Mouse (Mus musculus) erythroid progenitor cell, adult 5-6 weeks (primary cell): ENCODE measurements around the gene Dmac2. TPM values are rescaled to one million over a fixed set of nuclear protein-coding genes. Genes with fewer than 3 reads are reported as not detected.
A peak's percentile ranks its signal among the peaks of the same experiment; 100 is the strongest.
"Not testable (repeated sequence)": the region's sequence is repeated elsewhere in the genome, so short reads cannot be mapped to it uniquely, and the experiment has no call there.

Experiments
- ATAC-seq: replicated peaks from 2 replicates; pipeline ENCODE4 v1.8.0; 2016; ENCODE audit warnings: moderate number of reproducible peaks, mild to moderate bottlenecking, moderate TSS enrichment, inconsistent platforms; ENCODE audit not compliant: poor library complexity, low FRiP score, severe bottlenecking
- total RNA-seq, 2 experiments: library from RNA; stranded (forward) in 1 of 2; stranded (reverse) in 1 of 2; fragments of 150-400 nt in 1 of 2; fragments of 186-747, 209-891 nt in 1 of 2; gene quantifications; 2 replicates each; pipeline versions ENCODE4 v1.2.3 to v1.2.4; 2015 to 2017; ENCODE audit warnings: low replicate concordance in 2 of 2

Gene Dmac2
- total RNA-seq (2015; ENCODE audit: low replicate concordance) (3.4 and 7.9 TPM in 2 replicates), total RNA-seq (2017; ENCODE audit: low replicate concordance) (3.0 and 8.5 TPM in 2 replicates)

DNA sequence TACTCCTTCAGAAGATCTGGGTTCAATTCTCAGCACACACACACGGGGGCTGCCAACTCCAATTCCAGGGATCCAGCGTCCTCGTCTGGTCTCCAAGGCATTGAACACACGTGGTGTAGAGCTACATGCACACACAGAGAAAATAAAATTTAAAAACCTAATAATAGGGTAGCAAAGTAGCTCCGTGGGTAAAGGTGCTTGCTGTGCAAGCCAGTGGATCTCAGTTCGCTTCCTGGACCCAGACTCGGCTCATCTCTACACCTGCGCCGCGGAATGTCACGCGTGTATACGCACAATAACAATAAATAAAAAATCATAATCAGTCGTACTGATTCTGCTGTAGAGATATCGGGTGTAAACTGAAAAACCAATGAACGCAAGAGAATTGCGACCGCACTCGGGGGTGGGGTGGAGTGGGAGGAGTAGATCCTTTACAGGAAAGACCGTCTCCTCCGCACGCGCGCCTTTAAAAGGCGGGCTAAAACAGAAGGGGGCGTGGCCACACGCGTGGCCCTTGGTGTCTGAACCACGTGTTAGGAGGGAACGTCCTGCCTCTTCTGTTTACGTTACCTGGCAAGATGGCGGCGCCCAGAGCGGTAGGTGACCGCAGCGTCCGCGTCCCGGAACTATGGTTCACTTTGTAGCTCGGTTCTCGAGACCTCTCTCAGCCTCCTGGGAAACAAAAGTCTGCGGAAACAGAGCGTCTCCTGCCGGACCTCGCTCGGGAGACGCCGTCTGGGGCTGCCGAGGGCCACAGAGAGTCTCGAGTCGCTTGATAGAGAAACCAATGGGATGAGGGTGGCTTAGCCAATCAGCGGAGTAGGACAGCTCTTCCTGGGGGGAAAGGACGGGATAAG, at the start of gene Dmac2:
Gene Dmac2, plus strand, starts transcription at position 550 of the 857 bp plus-strand sequence.
- ATAC-seq, result peak; percentile 86

DNA sequence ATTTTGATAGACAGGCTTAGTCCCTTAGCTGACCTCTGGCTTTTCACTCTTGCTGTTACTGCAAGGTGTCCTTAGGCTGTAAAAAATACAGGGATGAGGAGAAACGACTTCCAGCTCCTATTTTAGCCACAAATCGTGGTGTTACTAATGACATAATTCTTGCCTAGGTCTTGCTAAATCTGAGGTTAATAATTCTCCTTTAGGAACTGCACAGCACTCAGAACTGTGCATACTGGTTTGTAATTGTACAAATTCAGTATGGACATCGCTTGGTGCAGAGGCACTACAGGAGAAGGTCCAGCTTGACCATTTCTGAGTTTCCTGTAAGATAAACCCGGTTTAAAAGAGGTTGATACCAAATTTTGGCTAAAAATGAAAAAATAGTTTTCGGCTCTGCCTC, 45.4 kb upstream of the Dmac2 start:
- not testable (repeated sequence) for ATAC-seq

DNA sequence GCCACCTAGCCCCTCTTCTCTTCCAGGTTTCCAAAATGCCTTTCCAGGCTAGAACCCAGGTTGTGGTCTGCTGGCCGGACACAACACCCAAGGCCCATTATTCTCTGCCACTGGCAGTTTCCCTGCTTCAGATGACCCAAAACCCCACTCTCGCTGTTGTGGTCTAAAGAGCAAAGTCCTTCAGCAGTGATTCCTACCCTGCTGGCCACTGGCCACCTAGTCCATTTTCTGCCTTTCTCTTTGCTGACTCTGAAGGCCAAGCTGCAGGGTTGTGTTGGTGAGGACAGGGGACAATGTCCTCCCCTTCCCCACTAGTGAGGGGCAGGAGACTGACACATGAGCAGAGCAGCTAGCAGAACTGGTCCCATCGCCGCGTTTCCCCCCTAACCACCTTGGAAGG, 44.1 kb upstream of the Dmac2 start:
- ATAC-seq, result no peak

DNA sequence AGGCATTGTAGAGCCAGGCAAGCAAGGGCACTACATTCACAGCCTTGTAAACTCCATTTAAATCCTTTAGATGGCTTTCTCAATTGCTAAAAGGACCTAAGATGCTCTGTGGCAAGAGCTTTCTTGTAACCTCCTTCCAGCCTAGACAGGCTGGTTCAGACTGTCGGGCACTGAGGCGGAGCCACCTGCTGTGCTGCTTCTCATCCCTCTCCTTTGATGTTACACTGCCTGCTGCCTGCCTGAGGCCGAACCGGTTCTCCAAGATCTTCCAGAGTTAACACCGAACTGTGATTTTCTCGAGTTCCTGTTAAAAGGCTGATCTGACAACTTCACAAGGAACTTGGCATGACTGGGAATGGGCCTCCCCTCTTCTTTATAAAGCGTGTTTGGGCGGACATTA, 43.3 kb upstream of the Dmac2 start:
- no peak for ATAC-seq

DNA sequence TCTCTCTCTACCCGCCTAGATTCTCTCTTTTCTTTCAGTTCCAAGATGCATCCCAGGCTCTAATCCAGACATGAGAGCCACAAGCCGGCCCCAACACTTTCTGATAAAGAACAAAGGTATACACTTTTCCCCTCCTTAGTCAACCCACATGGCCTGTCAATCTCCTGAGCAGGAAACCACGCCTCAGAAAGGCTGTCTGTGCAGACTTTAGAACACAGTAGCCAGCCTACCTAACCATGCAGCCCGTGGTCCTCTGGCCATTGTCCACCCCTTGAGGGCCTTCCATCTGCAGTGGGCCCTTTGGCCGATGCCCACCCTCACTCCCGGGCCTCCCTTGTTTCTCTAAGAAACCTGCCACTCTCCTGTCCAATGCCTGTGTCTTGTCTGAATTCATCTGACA, 42.9 kb upstream of the Dmac2 start:
- ATAC-seq, result not testable (repeated sequence)

- not testable (repeated sequence) for ATAC-seq
Measured at GRCm38 (mm10) chr7:25576793-25577437, 42.3 kb upstream of the Dmac2 start.

DNA sequence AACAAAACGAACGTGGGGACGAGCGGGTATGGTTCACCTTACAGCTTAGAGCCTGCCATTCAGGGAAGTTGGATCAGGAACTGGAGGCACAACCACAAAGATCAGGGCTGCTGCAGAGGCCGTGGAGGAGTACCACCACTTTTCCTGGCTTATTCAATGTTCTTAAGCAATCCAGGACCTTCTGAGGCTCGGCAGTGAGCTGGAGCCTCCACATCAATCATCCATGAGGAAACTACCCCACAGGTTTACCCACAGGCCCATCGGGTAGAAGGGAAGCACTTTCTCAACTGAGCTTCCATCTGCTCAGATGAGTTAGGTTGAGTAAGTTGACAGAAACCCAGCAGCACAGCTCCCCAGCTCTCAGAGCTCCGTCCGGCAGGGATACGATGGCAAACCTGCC, 39.8 kb upstream of the Dmac2 start:
- no peak for ATAC-seq

DNA sequence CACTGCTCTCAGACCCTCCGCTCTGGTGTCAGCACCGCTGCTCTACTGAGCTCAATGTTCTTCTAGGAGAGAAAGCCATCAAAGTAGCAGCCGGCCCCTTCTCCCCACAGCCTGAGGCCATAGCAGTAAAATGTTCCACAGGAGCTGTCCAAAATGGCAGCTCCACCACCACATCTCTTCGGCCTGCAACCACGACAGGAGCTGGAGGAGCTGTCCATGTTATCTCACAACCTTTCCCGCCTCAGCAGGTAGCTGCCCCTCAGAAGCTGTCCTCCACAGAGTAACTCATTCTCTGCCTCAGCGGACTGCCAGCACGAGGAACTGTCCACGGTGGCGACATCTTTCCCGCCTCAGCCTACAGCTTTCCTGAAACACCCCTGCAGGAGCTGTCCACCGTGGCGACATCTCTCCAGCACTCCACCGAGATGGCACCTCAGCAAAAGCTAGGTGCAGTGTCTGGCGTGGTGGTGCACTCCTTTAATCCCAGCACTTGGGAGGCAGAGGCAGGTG, 36.9 kb upstream of the Dmac2 start:
- no peak for ATAC-seq

DNA sequence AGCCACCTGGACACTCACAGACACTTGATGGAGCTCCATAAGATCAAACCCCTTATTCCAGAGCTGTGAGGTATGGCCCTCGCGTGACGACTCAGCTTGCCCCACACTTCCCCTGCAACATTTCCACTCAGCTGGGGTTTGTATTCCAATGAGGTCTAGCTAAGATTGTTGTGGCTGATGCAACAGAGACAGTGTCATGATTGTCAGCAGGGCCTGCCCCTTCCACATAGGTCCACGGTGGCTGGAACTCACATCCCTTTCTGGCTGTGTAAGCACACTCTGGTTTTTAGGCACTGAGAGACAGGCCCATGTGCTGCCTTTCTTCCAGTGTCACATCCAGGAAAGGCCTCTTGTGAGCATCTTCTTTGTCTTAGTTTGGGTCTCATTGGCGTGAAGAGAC, 34.6 kb upstream of the Dmac2 start:
- no peak for ATAC-seq

DNA sequence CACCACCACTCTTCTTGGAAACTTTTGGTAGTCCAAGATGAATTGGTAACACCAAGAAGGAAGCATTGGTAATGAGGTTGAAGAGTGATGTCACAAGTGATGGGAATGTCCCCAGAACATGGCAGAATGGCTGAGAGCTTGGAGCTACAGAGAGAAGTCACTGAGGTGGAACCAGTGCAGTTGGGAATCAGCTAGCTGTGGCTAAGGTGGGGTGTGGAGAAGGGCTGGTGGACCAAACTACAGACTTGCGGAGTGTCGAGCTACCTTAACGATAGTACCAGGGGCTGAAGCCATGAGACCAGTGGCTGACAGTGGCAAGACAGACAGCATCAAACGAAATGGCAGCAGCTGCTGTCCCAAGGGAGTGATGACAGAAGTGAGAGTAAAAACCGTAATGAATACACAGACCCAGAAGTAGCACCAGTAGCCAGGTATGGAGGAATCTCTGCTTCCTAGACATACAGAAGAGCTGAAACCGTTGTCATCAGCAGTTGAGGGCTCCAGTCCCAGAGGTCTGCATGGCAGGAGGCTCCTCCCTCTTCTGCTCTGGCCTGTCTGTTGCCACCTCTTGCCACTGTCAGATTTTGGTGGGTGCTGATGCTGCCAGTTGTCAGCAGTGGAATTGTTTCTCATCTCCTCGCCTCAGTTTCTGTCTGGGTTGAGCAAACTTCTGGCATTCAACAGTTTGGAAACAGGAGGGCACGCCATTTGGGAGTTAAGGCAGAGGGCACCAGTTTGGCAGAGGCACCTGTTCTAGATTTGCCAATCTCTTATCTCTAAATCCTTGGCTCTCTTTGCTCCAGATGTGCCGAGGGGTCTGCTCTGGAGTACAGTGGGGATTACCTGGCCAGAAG, 33.6 kb upstream of the Dmac2 start:
- ATAC-seq, result no peak

DNA sequence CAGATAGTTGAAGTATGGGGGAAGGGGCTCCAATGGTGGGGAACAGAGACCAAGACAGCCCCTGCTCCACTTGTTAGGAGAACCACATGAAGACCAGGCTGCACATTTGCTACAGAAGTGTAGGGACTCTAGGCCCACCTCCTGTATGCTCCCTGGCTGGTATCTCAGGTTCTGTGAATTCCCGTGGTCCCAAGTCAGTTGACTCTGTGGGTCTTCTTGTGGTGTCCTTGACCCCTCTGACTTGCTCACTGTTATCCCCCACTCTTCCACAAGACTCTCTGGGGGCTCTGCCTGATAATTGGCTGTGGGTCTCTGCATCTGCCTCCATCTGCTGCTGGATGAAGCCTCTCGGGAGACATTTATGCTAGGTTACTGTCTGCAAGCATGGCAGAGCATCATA, 28.0 kb upstream of the Dmac2 start:
- no peak for ATAC-seq

DNA sequence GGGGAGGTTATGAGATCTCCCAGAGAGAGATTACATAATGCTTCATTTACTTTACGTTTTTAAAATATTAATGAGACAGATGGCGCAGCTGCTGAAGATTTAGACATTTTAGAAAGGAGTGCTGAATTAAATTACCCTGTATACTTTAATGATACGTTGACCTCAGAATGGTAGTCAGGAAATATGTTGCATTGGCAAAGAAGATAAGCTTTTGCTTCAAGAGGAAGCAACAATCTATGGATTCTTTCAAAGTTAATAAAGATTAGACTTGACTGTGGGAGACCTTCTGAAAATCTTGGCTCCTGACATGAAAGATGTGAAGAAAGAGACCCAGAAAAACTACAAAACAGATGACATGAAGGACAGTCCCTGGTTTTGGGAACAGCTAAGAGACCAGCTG, 25.4 kb upstream of the Dmac2 start:
- ATAC-seq, result no peak

- peak; percentile 57 for ATAC-seq
Measured at GRCm38 (mm10) chr7:25599663-25600062, 19.6 kb upstream of the Dmac2 start.

GRCm38 (mm10) chr7:25600666-25601065, 18.5 kb upstream of the Dmac2 start:
- no peak for ATAC-seq

DNA sequence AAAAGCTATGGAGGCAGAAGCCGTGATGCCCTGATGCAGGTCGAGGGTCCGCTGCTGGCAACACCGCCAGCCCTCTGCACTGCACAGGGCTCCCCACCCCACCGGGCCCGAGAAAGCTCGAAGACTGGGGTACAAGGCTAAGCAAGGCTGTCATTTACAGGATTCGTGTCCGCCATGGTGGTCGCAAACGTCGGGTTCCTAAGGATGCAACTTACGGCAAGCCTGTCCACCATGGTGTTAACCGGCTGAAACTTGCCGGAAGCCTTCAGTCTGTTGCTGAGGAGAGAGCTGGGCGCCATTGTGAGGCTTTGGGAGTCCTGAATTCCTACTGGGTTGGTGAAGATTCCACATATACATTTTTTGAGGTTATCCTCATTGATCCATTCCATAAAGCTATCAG, 17.9 kb upstream of the Dmac2 start:
- ATAC-seq, result no peak

- ATAC-seq, result no peak
Measured at GRCm38 (mm10) chr7:25606625-25607063, 12.6 kb upstream of the Dmac2 start.

DNA sequence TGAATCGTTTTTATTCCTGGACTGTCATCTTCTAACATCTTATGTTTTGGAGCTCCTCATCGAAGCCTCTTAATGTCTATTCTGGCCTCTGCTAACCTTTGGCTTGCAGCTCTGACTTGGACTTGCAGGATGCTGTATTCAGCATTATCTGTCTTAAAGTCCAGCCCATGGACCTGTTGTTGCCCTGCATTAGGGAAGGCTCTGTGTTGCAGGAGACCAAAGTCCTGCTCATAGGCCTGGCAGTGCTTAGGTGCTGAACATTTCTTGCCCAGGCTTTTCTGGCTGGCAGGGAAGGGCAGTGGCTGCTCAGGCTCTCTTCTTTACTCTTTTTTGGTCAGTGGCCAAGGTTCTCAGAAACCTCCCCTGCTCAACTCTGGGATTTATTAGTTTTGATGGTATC, 12.0 kb upstream of the Dmac2 start:
- no peak for ATAC-seq

- no peak for ATAC-seq
Measured at GRCm38 (mm10) chr7:25610056-25610455, 9.2 kb upstream of the Dmac2 start.

DNA sequence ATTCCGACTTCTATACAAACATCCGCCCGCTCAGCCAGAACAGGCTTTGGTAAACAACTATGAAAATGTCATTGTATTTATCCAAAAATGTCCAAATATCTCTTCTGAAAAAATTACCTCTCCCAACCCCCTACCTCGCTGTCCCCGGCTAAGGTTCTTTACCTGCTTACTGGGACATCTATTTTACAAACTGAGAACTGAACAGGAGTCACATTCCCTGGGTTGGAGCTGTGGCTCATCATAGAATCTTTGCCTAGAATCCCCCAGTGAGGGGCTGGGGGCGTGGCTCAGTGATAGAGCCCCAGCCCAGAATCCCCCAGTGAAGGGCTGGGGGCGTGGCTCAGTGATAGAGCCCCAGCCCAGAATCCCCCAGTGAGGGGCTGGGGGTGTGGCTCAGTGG, 7.7 kb upstream of the Dmac2 start:
- ATAC-seq, result no peak

DNA sequence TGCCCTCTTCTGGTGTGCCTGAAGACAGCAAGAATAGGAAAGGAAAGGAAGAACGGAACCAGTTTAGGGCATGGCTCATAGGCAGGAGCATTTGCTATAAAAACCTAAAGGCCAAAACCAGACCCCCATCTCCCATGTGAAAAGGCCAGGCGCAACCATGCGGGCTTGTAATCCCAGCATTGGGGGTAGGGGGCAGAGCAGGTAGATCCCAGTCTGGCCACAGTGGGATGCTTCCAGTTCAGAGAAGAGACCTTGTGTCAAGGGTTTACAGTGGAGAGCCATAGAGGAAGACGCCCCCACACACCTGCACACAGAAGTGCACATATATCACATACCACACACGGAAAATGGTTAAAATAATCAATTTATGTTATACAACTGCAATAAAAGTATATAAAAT, 5.1 kb upstream of the Dmac2 start:
- ATAC-seq, result no peak
